Mouse (Mus musculus) bone marrow macrophage, adult 2 months (primary cell): ENCODE measurements around the gene Nr1d1.

Experiments used
- CTCF ChIP-seq: IDR thresholded peaks from 2 replicates; pipeline ENCODE4 v1.5.1; 2012; ENCODE audit warnings: low read depth, mild to moderate bottlenecking, low read length, moderate library complexity
- POLR2A ChIP-seq: IDR thresholded peaks from 2 replicates; pipeline ENCODE4 v1.6.1; 2012; ENCODE audit warnings: mild to moderate bottlenecking, low read depth, low read length, borderline replicate concordance

DNA sequence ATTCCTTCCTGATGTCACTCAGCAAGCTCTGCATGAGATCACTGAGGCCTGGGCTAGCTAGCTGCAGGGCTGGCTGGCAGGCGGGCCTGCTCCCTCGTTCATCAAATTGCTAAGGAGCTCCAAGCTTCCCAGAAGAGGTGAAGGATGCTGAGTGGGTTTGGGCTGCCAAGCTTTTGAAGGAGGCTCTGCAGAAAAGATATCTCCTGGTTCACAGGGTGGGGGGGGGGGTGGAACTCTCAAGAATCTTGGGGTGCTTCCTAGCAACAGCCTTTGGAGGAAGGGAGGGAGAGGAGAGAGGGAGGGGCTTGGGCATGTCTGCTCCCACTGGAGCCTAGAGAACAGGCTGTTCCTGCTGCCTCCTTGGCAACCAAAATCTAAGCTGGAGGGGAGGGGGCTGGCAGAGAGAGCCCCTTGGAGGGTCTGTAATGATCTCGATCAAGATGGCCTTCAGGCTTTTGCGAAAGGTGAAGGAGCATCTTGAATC, 36.7 kb downstream of the Nr1d1 start:
- TF ChIP-seq POLR2A = no peak
- TF ChIP-seq CTCF = no peak
